Mouse (Mus musculus): ENCODE measurements around the gene Dph3. TPM values are rescaled to one million over a fixed set of nuclear protein-coding genes. Genes with fewer than 3 reads are reported as not detected.
"Not testable (repeated sequence)": the region's sequence is repeated elsewhere in the genome, so short reads cannot be mapped to it uniquely, and the experiment has no call there.

The Dph3 gene
- total RNA-seq, 2 experiments from 2014 or later, result 88.8 to 91.0 TPM

- not testable (repeated sequence) for DNase-seq (ENCODE audit: low spot score)
- intact Hi-C loops (cut with DNase I), result loop anchor here (5.0 to 10.0 kb wide), 2 partner anchors 70 to 593 kb away; partner anchors contain the start of genes Eaf1, Mettl6 and Ncoa4
Measured at GRCm38 (mm10) chr14:32087584-32088248, 2.2 kb upstream of the Dph3 start.

GRCm38 (mm10) chr14:32086226-32086625 lies 697 bp upstream of the Dph3 start:
- no peak for DNase-seq (ENCODE audit: low spot score)
- intact Hi-C loops (cut with DNase I), result loop anchor here (5.0 to 10.0 kb wide), 2 partner anchors 71 to 591 kb away; partner anchors contain the start of genes Eaf1, Mettl6 and Ncoa4

- DNase-seq (ENCODE audit: low spot score), result no peak
Measured at GRCm38 (mm10) chr14:32084761-32085485, 606 bp downstream of the Dph3 start, which contains the start of gene Oxnad1. TSS of gene Oxnad1 (plus strand) at chr14:32085374.

GRCm38 (mm10) chr14:32083466-32083865 lies 2.1 kb downstream of the Dph3 start:
- intact Hi-C loops (cut with DNase I), result loop anchor here (10.0 kb wide), 1 partner anchor 589 kb away; the partner anchor contains the start of genes Eaf1 and Mettl6
- no peak for DNase-seq (ENCODE audit: low spot score)

More at GRCm38 (mm10) chr14:32084761-32085485, 606 bp downstream of the Dph3 start, which contains the start of gene Oxnad1:
- intact Hi-C loops (cut with DNase I), result loop anchor here (5.0 to 10.0 kb wide), 2 partner anchors 72 to 590 kb away; partner anchors contain the start of genes Eaf1, Mettl6 and Ncoa4

- DNase-seq (ENCODE audit: low spot score), result no peak
- intact Hi-C loops (cut with DNase I), result loop anchor here (10.0 kb wide), 1 partner anchor 588 kb away; the partner anchor contains the start of genes Eaf1 and Mettl6
Measured at GRCm38 (mm10) chr14:32082891-32083290, 2.6 kb downstream of the Dph3 start.

- intact Hi-C loops (cut with DNase I), result loop anchor here (10.0 kb wide), 1 partner anchor 586 kb away; the partner anchor contains the start of genes Eaf1 and Mettl6
- DNase-seq (ENCODE audit: low spot score), result no peak
Measured at GRCm38 (mm10) chr14:32081026-32081425, 4.5 kb downstream of the Dph3 start.

GRCm38 (mm10) chr14:32076896-32077575 lies 8.5 kb downstream of the Dph3 start:
- intact Hi-C loops (cut with DNase I), result loop anchor here (1.0 to 5.0 kb wide), 4 partner anchors 44 to 420 kb away; no protein-coding TSS in a partner anchor
- DNase-seq (ENCODE audit: low spot score), result no peak

- DNase-seq (ENCODE audit: low spot score), result no peak
- intact Hi-C loops (cut with DNase I), result no loop called here
Measured at GRCm38 (mm10) chr14:32073901-32074300, 11.6 kb downstream of the Dph3 start.

GRCm38 (mm10) chr14:32073211-32073685 lies 12.3 kb downstream of the Dph3 start:
- intact Hi-C loops (cut with DNase I), result no loop called here
- DNase-seq (ENCODE audit: low spot score), result peak; percentile 71

- intact Hi-C loops (cut with DNase I), result no loop called here
- no peak for DNase-seq (ENCODE audit: low spot score)
Measured at GRCm38 (mm10) chr14:32072807-32073206, 12.7 kb downstream of the Dph3 start.

- intact Hi-C loops (cut with DNase I), result no loop called here
- no peak for DNase-seq (ENCODE audit: low spot score)
Measured at GRCm38 (mm10) chr14:32061398-32061797, 24.1 kb downstream of the Dph3 start.

- intact Hi-C loops (cut with DNase I), result no loop called here
- DNase-seq (ENCODE audit: low spot score), result no peak
Measured at GRCm38 (mm10) chr14:32057664-32058063, 27.9 kb downstream of the Dph3 start.

GRCm38 (mm10) chr14:32056675-32057074 lies 28.9 kb downstream of the Dph3 start:
- no peak for DNase-seq (ENCODE audit: low spot score)
- intact Hi-C loops (cut with DNase I), result no loop called here

- intact Hi-C loops (cut with DNase I), result no loop called here
Measured at GRCm38 (mm10) chr14:32055781-32056180, 29.7 kb downstream of the Dph3 start.

GRCm38 (mm10) chr14:32054788-32055187 lies 30.7 kb downstream of the Dph3 start:
- intact Hi-C loops (cut with DNase I), result no loop called here
- DNase-seq (ENCODE audit: low spot score), result no peak

More at GRCm38 (mm10) chr14:32055781-32056180, 29.7 kb downstream of the Dph3 start:
- no peak for DNase-seq (ENCODE audit: low spot score)

- intact Hi-C loops (cut with DNase I), result no loop called here
- DNase-seq (ENCODE audit: low spot score), result no peak
Measured at GRCm38 (mm10) chr14:32053895-32054294, 31.6 kb downstream of the Dph3 start.

- intact Hi-C loops (cut with DNase I), result no loop called here
- no peak for DNase-seq (ENCODE audit: low spot score)
Measured at GRCm38 (mm10) chr14:32050171-32050570, 35.4 kb downstream of the Dph3 start.

- intact Hi-C loops (cut with DNase I), result no loop called here
- no peak for DNase-seq (ENCODE audit: low spot score)
Measured at GRCm38 (mm10) chr14:32046357-32046756, 39.2 kb downstream of the Dph3 start.

- intact Hi-C loops (cut with DNase I), result no loop called here
- DNase-seq (ENCODE audit: low spot score), result no peak
Measured at GRCm38 (mm10) chr14:32042108-32042507, 43.4 kb downstream of the Dph3 start.
